Mouse (Mus musculus): ENCODE results near the gene Madd. TPM values are rescaled to one million over a fixed set of nuclear protein-coding genes. Genes with fewer than 3 reads are reported as not detected.

The Madd gene
- polyA plus RNA-seq, 1 experiment from 2014 or later: 27.0 TPM

GRCm38 (mm10) chr2:91097015-91097414 lies 86.6 kb downstream of the Madd start:
- no peak for DNase-seq (ENCODE audit: low spot score)

- DNase-seq (ENCODE audit: low spot score): no peak
These were observed 87.1 kb downstream of the Madd start for GRCm38 (mm10) chr2:91096524-91096923.

DNA sequence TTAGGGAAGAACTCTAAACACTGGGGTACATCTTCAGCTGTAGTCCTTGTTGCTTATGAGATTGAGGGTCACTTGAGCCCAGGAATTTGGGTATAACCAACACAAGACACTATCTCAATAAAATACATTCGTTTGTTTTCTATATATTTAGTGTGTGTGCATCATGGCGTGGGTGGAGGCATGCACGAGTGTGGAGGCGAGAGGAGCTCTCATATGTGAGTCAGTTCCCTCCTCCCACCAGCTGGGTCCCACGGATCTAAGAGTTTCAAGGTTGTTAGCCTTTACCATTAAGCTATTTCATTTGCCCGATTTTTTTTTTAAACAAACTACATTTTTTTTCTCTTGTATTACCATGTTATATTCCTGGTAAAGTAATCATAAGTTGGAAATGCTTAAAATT lies 92.8 kb downstream of the Madd start:
- no peak for DNase-seq (ENCODE audit: low spot score)

DNA sequence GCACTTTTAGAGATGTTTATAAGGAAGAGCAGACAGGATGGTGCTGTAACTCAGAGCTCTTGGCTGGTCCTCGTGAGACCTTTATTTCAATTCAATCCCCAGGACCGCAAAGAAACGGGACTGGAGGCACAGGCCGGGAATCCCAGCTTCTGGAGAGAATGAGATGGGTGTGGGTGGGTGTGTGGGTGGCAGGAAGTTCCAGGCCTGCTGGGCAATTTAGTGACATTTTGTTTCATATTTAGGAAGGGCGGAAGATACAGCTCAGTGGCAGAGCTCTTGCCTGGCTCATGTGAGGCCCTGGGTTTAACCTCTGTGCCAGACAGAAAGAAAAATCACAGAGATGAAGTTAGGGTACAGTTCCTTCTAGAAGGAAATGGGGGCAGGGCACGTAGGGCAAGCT lies 93.4 kb downstream of the Madd start:
- no peak for DNase-seq (ENCODE audit: low spot score)

- no peak for DNase-seq (ENCODE audit: low spot score)
These were observed 94.7 kb downstream of the Madd start for GRCm38 (mm10) chr2:91088987-91089386.

DNA sequence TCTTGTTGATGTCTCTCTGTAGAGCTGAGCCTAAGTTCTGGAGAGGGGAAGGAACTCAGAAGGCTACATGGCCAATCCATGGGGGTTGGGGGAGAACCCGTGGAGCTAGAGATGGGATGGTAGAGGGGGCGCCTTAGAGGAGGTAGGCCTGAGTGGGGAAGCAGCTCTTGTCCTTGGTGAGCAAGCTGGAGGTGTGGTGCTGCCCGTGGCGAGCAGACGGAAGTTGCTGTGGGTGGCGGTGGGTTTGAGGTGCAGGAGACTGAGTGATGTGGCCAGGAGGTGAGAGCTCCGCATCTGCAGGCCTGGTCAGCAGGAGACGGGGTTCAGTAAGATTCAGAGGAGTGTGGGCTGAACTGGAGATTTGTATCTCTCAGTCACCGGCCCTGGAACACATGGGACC lies 96.2 kb downstream of the Madd start:
- DNase-seq (ENCODE audit: low spot score): no peak

Other genes with a start within 250 kb of the Madd start
- 54.9 and 65.4 TPM in 2 replicates for gene Celf1, start 243.5 kb downstream of the Madd start, polyA plus RNA-seq (2015; fragmentation: Nextera tagmentation; extraction: Ambion mirVana)
- gene Rapsn, start 148.2 kb downstream of the Madd start, polyA plus RNA-seq (2015; fragmentation: Nextera tagmentation; extraction: Ambion mirVana): 8.3 TPM in 2 replicates
- gene Psmc3, start 129.8 kb downstream of the Madd start, polyA plus RNA-seq (2015; fragmentation: Nextera tagmentation; extraction: Ambion mirVana): 302 and 307 TPM in 2 replicates
- 15.1 and 16.4 TPM in 2 replicates for gene Slc39a13, start 113.4 kb downstream of the Madd start, polyA plus RNA-seq (2015; fragmentation: Nextera tagmentation; extraction: Ambion mirVana)
- 13.8 and 14.0 TPM in 2 replicates for gene Spi1, start 101.4 kb downstream of the Madd start, polyA plus RNA-seq (2015; fragmentation: Nextera tagmentation; extraction: Ambion mirVana)
- gene Mybpc3, start 65.7 kb downstream of the Madd start, polyA plus RNA-seq (2015; fragmentation: Nextera tagmentation; extraction: Ambion mirVana): 0.18 and 0.36 TPM in 2 replicates
- 7.2 and 9.6 TPM in 2 replicates for gene Nr1h3, start 19.0 kb upstream of the Madd start, polyA plus RNA-seq (2015; fragmentation: Nextera tagmentation; extraction: Ambion mirVana)
- 15.5 and 15.6 TPM in 2 replicates for gene Acp2, start 19.0 kb upstream of the Madd start, polyA plus RNA-seq (2015; fragmentation: Nextera tagmentation; extraction: Ambion mirVana)
- gene Ddb2, start 53.1 kb upstream of the Madd start, polyA plus RNA-seq (2015; fragmentation: Nextera tagmentation; extraction: Ambion mirVana): 33.7 and 35.8 TPM in 2 replicates
- gene Pacsin3, start 72.1 kb upstream of the Madd start, polyA plus RNA-seq (2015; fragmentation: Nextera tagmentation; extraction: Ambion mirVana): 4.3 and 5.9 TPM in 2 replicates
- gene Arfgap2, start 81.1 kb upstream of the Madd start, polyA plus RNA-seq (2015; fragmentation: Nextera tagmentation; extraction: Ambion mirVana): 95.7 and 99.8 TPM in 2 replicates